Mouse (Mus musculus) CD4-positive, CD25-positive, alpha-beta regulatory T cell, adult 2 months (primary cell): ENCODE results near the gene Fkbp2.
A peak's percentile ranks its signal among the peaks of the same experiment; 100 is the strongest.

ENCODE experiments used
- DNase-seq: peaks from one replicate; pipeline ENCODE4 v3.0.0-alpha.2; 2012; ENCODE audit warnings: low read depth, low spot score

Gene Fkbp2

GRCm38 (mm10) chr19:6971644-6972043 lies 8.7 kb downstream of the Fkbp2 start:
- DNase-seq = no peak

DNA sequence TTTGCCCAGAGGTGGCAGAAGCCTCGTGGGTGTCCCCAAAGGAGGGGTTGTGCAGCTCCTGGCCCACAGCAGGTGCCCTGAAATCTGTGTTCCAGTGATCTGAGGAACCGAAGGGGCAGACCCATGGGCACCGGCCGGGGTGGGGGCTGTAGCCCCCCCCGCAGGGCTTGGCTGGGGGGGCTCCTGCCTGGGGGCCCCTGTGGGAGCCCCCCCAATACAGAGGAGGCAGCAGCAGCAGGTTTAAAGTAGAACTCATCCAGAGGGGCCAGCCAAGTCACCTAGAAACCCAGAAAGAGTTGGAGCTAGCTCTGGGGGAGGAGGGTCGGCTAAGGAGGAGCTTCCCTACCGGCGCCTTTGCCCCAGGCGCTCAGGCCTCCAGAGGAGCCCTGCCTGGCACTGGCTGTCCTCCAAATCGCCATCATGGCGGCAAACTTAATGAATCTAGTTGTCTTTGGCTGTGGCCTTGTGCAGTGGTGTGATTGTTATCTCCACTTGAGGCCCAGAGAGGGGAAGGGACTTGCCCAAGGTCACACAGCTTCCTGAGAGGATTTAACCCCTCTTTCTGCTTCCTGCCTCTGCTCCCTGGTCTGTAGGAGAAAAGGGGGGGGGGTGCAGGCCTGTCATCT lies 9.7 kb downstream of the Fkbp2 start:
- DNase-seq = peak; percentile 52

DNA sequence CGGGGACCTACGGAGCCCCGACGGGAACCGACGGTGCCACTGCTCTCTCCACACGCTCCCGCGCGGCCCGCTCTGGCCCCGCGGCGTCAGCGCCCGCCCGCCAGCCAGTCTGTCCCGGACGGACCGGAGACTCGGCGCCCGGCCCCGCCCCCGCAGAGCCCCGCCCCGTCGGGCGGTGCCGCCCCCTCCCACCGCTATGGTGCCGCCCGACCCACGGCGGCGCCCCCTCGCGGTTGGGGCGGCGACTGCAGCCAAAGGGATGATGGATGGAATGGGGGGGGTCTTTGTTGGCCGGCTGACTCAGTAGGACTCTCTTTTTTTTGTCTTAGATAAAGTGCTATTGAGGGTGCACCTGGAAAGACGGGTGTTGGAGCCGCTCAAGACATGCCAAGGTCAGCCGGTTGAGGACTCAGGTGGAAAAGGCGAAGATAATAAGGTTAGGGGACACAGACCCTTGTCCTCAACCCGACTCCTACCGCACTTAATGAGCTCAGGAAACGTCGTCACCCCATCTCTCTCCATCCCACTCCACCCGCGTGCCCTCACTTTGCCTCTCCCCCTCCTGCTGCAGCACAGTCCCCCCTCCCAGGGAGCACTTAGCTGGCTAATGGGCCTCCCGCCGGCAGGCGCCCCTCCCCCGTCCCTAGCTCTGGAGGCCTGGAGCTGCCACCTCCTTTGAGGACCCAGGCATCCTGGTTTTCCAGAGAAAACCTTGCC lies 10.5 kb downstream of the Fkbp2 start:
- DNase-seq = peak; percentile 90

- no peak for DNase-seq
Measured at GRCm38 (mm10) chr19:6969291-6969664, 11.0 kb downstream of the Fkbp2 start.

DNA sequence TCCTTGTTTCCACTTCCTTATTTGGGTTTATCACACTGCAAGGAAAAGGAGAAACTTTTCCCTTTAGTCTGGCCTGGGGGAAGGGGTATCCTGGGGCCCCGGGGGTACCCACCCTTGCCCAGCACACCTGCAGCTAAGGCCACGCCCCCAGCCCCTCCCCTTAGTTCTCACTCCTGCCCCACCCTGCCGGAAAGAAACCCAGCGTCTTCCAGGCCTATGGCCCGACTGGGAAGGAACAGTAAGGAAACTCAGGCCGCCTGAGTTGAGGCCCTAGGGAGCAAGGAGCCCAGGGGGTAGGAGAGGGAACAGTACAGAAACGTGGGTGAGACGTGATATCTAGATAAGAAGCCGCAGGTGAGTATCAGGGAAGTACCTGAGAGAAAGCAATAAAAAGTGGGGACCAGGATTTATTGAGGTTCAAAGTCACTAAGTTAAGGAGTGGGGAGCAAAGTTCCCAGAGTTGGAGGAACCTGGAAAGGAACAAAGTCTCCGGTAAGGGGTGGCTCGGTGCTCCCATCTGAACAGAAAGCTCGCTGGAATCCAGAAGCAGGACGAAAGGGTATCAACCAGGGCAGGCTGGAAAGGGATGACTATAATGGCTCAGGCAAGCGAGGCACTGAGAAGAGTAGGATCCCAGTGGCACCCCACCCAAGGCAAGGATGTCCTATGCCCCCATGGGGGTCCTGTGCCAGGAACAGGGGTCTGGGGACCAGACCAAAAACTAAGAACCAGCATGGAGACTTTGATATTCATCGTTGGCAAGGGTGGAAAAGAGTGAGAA lies 11.6 kb downstream of the Fkbp2 start:
- DNase-seq = peak; percentile 47

DNA sequence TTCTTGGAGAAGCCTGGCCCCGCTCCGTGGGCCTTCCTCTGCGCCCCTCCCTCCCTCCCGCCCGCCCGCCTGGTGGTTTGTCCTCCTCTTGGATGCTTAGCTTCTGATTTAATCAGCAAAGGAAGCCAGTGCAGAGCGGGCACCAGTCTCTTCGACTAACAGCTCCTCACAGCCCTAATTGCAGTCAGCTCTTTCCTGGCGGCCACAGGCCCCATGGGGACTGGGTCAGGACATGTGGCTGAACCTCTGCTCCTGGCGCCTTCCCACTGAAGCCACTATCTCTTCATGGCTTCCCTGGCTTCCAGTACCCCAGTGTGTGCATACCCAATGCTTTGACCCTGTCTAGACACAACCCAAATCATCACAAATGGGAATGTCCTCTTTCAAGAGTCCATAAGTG lies 23.8 kb downstream of the Fkbp2 start:
- no peak for DNase-seq

DNA sequence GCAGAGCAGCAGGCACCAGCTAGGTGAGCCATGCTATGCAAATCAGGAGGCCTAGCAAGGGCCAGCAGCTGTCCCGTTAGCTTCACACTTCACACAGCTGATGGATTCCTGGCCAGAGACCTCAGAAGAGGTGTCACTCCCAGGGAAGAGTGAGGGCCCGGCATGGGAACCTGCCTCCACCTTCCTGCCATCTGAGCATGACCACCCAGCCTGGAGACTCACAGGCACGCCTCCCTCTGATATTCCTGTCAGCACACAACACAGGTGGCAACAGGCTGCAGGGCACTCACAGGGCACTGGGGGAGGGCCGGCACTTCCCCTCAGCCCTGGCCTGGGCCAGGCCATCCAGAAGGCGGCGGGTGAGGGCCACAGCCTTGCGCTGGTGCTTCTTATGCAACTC lies 24.9 kb downstream of the Fkbp2 start:
- DNase-seq = no peak

GRCm38 (mm10) chr19:6954046-6954445 lies 26.3 kb downstream of the Fkbp2 start:
- peak; percentile 54 for DNase-seq

DNA sequence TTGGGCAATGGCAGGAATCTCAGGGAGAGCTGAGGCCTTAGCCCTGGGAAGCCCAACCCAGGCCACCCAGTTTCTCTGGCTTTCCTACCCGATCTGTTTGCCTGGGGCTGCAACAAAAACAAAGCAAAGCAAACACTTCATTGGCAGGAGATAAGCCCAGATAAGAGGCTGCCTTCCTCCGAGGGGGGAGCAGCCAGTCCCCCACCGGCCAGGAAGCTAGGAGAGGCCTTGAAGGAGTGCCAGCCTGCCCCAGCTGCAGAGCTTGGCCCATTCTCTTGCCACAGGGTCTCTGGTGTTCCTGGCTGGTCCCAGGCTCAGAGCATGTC lies 27.6 kb downstream of the Fkbp2 start:
- peak; percentile 42 for DNase-seq

GRCm38 (mm10) chr19:6951994-6952711 lies 28.1 kb downstream of the Fkbp2 start:
- DNase-seq = peak; percentile 57

- DNase-seq = peak; percentile 81
Measured at GRCm38 (mm10) chr19:6951381-6951968, 28.8 kb downstream of the Fkbp2 start.

- DNase-seq = peak; percentile 52
Measured at GRCm38 (mm10) chr19:6950613-6951153, 29.6 kb downstream of the Fkbp2 start.

DNA sequence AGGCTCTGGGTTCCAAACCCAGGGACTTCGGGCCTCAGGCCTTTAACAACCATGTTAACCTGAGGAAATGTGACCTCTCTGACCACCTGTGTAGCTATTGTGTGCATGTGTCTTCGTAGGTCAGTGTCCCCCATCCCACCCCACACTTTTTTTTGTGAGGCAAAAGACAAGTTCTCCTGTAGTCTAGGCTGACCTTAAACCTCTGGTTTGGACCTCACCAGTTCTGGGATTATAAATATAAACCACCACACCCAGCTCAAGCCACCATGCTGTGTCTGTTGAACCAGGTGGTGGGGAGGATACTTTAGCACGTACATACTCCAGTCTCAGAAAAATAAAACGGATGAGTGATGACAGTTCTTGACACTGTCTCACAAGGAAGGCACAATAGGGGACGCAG lies 30.4 kb downstream of the Fkbp2 start:
- DNase-seq = no peak

GRCm38 (mm10) chr19:6949532-6949931 lies 30.8 kb downstream of the Fkbp2 start:
- no peak for DNase-seq

DNA sequence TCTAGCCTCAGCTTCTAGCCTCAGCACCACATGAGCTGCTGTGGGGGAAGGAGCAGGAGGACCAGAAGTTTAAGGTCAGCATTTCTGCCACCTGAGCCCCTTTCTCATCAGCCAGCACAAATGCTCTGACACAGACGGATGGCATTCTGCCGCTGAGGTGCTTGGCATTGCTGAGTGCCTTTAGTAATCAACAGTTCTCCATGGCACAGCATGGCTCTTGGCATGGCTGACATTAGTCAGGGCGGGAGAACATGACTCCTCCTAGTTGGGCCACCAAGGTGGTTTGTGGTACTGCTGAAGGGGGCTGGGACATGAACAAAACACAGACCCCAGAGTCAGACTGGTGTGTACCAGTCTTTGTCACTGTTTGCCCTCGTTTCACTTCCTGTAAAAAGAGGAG lies 32.1 kb downstream of the Fkbp2 start:
- no peak for DNase-seq

DNA sequence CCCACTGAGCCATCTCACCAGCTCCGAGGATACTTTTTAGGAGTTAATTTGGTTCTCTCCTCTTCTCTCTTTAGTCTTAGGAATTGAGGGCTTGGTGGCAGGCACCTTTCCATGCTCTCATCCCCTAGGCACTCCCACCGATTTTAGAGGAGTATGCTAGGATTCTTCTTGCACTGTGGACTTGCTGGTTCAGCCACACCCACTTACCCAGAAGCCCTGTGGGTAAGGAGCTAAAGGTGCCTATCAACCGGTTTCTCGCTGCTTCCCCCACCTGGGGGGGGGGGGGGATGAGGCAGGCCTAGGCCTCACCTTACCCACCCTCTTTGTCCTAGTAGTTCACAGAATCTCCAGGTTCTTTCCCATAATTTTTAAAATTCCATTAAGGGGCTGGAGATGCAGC lies 32.6 kb downstream of the Fkbp2 start:
- no peak for DNase-seq

GRCm38 (mm10) chr19:6943709-6944108 lies 36.6 kb downstream of the Fkbp2 start:
- no peak for DNase-seq

- no peak for DNase-seq
Measured at GRCm38 (mm10) chr19:6942764-6943163, 37.5 kb downstream of the Fkbp2 start.

GRCm38 (mm10) chr19:6942249-6942691 lies 38.0 kb downstream of the Fkbp2 start, which contains the start of gene Gpr137:
Gene Gpr137, minus strand, starts transcription at chr19:6942480.
- DNase-seq = peak; percentile 91

DNA sequence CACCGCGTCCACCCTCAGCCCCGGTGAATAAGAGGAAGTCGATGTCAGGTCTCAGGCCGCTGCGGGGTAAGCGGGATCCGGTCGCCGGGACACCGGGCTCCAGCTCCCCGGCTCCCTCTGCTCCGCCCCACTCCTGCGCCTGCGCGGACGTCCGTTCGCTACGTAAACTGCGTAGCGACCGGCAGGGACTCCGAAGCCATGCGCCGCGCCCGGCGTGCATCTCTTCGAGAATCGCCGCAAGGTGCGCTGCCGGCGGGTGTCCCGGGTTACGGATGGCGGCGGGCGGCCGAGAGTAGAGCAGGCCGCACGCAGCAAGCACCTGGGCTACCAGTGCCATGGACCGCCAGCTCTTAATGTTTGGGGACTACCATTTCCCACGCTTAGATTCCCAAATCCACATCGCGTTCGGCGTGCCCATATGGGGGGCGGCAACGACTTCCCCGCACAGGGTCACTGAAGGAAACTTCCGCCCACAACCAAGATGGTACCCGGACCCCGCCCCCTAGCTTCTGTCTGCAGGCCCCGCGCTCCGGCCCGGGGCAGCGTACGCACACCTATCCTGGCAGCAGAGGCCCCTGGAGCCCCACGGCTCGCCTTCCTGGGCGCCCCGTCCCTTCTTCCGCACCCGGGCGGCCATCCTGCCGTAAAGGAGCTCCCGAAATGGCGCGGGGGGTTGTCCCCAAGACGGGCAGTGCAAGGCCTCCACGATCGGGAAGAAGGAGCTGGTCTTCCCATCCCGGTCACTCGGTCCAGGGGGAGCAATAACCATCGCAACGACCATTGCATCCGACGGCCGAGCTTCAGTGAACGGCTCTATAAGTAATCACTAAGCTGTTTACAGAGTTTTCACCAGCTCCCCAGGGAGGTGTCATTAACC lies 38.7 kb downstream of the Fkbp2 start, which contains the start of gene Bad:
TSS of gene Bad (plus strand) at position 490 of the 877 bp plus-strand sequence.
- peak; percentile 97 for DNase-seq
